Mouse (Mus musculus): ENCODE data around the gene Thap2.

DNA sequence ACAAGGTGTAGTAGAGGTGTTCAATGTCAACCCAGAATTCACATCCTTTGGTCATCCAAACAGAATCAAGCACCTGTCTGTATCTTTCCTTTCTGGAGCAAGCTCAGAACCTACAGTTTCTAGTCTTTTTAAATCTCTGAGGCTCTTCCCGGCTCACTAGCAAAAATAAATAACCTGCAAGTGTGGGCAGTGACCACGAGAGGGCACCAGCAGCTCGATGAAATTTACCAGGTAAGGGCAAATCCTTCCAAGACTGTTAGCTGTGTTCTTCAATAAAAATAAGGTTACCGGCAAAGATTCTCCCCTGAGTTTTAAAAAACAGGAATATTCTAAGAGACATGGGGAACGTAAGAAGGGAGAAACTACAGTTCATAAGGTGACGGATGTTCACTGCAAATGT is 60.9 kb downstream of the Thap2 start:
- TF ChIP-seq POLR2A (IDR thresholded peaks at IDR 0.05; ENCODE audit: extremely low read depth, insufficient read depth, low read length) (no peak), CTCF (IDR thresholded peaks at IDR 0.05; ENCODE audit: extremely low read depth, insufficient read depth, low read length) (peak; percentile 80)

Data from cortical plate, adult 2 months (tissue).